Mouse (Mus musculus) cerebellum, postnatal 4 days (tissue): ENCODE results near the gene Ccdc69.
A peak's percentile ranks its signal among the peaks of the same experiment; 100 is the strongest.

Experiments
- DNase-seq, 2 experiments: peaks; one replicate each; pipeline ENCODE4 v3.0.0; 2022; ENCODE audit warnings: low spot score in 2 of 2, mixed read lengths in 1 of 2

Ccdc69 gene

GRCm38 (mm10) chr11:55036601-55037000 is 41.3 kb downstream of the Ccdc69 start:
- no peak for DNase-seq

GRCm38 (mm10) chr11:55033040-55033660 is 44.8 kb downstream of the Ccdc69 start, which contains the start of gene Anxa6:
Gene Anxa6 (minus strand): TSS chr11:55033445.
- peak; percentile 65 to 66 for DNase-seq

GRCm38 (mm10) chr11:55032286-55032685 is 45.6 kb downstream of the Ccdc69 start:
- no peak for DNase-seq

GRCm38 (mm10) chr11:55031991-55032280 is 46.0 kb downstream of the Ccdc69 start:
- no peak for DNase-seq

- no peak for DNase-seq
These were observed 46.5 kb downstream of the Ccdc69 start for GRCm38 (mm10) chr11:55031211-55031990.

GRCm38 (mm10) chr11:55028509-55028908 is 49.4 kb downstream of the Ccdc69 start:
- DNase-seq: no peak

GRCm38 (mm10) chr11:55027204-55027855 is 50.6 kb downstream of the Ccdc69 start:
- no peak for DNase-seq

GRCm38 (mm10) chr11:55025896-55026295 is 52.0 kb downstream of the Ccdc69 start:
- DNase-seq: peak in 1 of 2 experiments; percentile 44

- DNase-seq: no peak
These were observed 54.3 kb downstream of the Ccdc69 start for GRCm38 (mm10) chr11:55023583-55023982.

GRCm38 (mm10) chr11:55023049-55023564 is 54.8 kb downstream of the Ccdc69 start:
- peak; percentile 59 to 85 for DNase-seq

GRCm38 (mm10) chr11:55022508-55022907 is 55.4 kb downstream of the Ccdc69 start:
- no peak for DNase-seq

GRCm38 (mm10) chr11:55021859-55022258 is 56.1 kb downstream of the Ccdc69 start:
- no peak for DNase-seq

- no peak for DNase-seq
These were observed 56.5 kb downstream of the Ccdc69 start for GRCm38 (mm10) chr11:55021458-55021857.

GRCm38 (mm10) chr11:55019711-55020110 is 58.2 kb downstream of the Ccdc69 start:
- DNase-seq: no peak

- DNase-seq: no peak
These were observed 59.9 kb downstream of the Ccdc69 start for GRCm38 (mm10) chr11:55018034-55018433.

GRCm38 (mm10) chr11:55017201-55017600 is 60.7 kb downstream of the Ccdc69 start:
- no peak for DNase-seq

- no peak for DNase-seq
These were observed 61.2 kb downstream of the Ccdc69 start for GRCm38 (mm10) chr11:55016758-55017157.

GRCm38 (mm10) chr11:55015831-55016241 is 62.1 kb downstream of the Ccdc69 start:
- peak in 1 of 2 experiments; percentile 75 for DNase-seq

- DNase-seq: peak in 1 of 2 experiments; percentile 73
These were observed 62.7 kb downstream of the Ccdc69 start for GRCm38 (mm10) chr11:55015264-55015663.

GRCm38 (mm10) chr11:55013802-55014201 is 64.1 kb downstream of the Ccdc69 start:
- DNase-seq: no peak

GRCm38 (mm10) chr11:55012551-55013521 is 65.1 kb downstream of the Ccdc69 start:
- no peak for DNase-seq
